Mouse (Mus musculus): ENCODE results near the gene Trim14. TPM values are rescaled to one million over a fixed set of nuclear protein-coding genes. Genes with fewer than 3 reads are reported as not detected.
A peak's percentile ranks its signal among the peaks of the same experiment; 100 is the strongest.

The Trim14 gene
- total and polyA plus RNA-seq, 2 experiments from 2014 or later: 0.75 to 1.8 TPM

DNA sequence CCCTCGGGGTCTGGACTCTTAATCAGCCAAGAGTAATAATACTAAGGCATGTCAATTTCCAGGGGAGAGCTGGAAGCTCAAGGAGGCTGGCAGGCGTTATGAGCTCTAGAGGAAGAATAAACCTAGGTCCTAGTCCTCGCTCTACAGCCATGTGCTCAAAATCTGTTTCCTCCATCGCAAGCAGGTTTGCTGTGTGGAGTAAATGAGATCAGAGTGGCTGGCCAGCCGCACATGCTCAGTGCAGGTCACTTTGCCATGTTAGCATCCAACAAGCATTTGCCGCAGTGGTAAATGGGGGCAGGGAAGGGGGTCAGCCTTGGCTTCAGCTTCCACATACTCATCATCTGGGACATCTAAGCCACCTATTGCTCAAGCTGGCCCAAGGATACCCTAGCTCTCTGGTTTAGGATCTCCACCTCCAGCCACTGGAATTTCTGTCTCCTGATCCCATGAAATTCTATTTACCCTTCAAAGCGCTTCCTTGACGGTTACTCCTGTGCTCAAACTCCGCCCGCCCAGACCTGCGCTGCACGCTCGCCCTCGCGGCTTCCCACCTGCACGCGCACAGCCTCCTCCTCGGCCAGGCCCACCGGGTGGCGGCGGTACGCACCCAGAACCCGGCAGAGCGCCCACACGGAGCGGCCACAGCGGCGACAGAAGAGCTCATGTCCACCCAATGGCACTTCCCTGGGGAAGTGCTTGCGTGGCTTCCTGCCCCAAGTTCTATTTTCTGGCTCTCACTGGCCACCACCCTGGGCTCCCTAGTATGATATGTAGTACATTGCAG lies 1.8 kb downstream of the Trim14 start:
- Histone ChIP-seq H3K27me3 (ENCODE audit: insufficient read depth, low read length) (peaks cover 18% of the 10 kb centered on the region), H3K4me1 (ENCODE audit: insufficient read depth, low read length) (no peaks in the 10 kb centered on the region), H3K27ac (ENCODE audit: low read depth, low read length) (no peak overlapping the region), H3K36me3 (ENCODE audit: insufficient read depth, low read length) (peaks cover 12% of the 10 kb centered on the region), H3K4me3 (ENCODE audit: low read depth, low read length) (peak overlapping the region; percentile 21; the same call in 1 of the 2 replicates), H3K9ac (replicated peaks; ENCODE audit: low read length, poor library complexity, severe bottlenecking) (no peak overlapping the region), H3K4me2 (ENCODE audit: low read depth, low read length, poor library complexity, severe bottlenecking) (peak overlapping the region; percentile 52), H3K9me3 (ENCODE audit: low read length) (no peaks in the 10 kb centered on the region)
- no peak for TF ChIP-seq CTCF (IDR thresholded peaks at IDR 0.05)
- WGBS: 11% methylated on average over 29 of the region's 29 CpGs
- DNase-seq (ENCODE audit: low spot score): peak; percentile 27
- ATAC-seq (ENCODE audit: low FRiP score): 0 out of 2 replicates have a peak, but pooled peaks have one; percentile 7

DNA sequence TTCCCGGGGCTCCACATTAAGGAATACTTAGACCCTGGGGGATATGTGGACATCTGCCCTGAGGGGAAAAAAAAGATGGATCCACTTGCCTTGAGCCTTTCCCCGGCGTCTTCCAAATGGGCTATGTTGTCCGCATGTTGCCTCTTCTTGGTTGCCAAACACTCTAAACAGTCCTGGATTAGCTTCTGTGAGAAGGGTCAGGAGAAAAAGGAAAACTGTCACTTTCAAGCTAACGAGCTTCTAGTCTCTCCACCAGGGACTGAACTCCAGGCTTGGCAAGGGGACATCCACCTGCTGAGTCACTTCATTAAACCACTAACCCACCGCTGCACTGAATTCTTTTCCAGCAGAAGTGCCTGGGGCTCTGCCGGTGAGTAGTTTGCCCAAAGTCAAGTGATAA lies 3.0 kb downstream of the Trim14 start:
- no peak overlapping the region for H3K27ac ChIP-seq (ENCODE audit: low read depth, low read length)
- no peak overlapping the region for H3K4me2 ChIP-seq (ENCODE audit: low read depth, low read length, poor library complexity, severe bottlenecking)
- H3K27me3 ChIP-seq (ENCODE audit: insufficient read depth, low read length): peaks cover 15% of the 10 kb centered on the region
- no peaks in the 10 kb centered on the region for H3K9me3 ChIP-seq (ENCODE audit: low read length)
- no peak for DNase-seq (ENCODE audit: low spot score)
- no peak overlapping the region for H3K9ac ChIP-seq (replicated peaks; ENCODE audit: low read length, poor library complexity, severe bottlenecking)
- no peak for TF ChIP-seq CTCF (IDR thresholded peaks at IDR 0.05)
- 66% methylated on average over 7 of the region's 7 CpGs for WGBS
- H3K36me3 ChIP-seq (ENCODE audit: insufficient read depth, low read length): peaks cover 3% of the 10 kb centered on the region; the same call in 1 of the 2 replicates
- no peaks in the 10 kb centered on the region for H3K4me1 ChIP-seq (ENCODE audit: insufficient read depth, low read length)
- ATAC-seq (ENCODE audit: low FRiP score): no peak
- no peak overlapping the region for H3K4me3 ChIP-seq (ENCODE audit: low read depth, low read length)

DNA sequence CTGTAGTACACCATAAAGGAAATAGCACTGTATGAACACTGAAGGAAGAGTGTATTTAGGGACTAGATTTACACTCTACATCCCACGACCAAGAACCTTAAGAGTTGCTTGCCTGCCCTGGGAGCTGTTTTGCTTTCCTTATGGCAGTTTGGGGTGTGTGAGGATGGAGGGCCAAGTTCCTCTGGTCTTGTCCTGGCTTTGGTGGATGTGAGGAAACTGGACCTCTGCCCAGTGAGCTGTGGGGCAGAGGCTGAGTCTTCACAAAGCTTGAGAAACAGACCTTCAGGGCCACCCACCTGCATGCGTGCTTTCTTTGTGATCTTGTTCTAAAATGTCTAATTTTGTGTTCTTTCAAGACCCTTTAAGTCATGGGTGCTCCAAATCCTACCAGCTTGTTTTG lies 3.4 kb downstream of the Trim14 start:
- Histone ChIP-seq H3K9ac (replicated peaks; ENCODE audit: low read length, poor library complexity, severe bottlenecking) (no peak overlapping the region), H3K9me3 (ENCODE audit: low read length) (no peaks in the 10 kb centered on the region), H3K4me2 (ENCODE audit: low read depth, low read length, poor library complexity, severe bottlenecking) (no peak overlapping the region), H3K27me3 (ENCODE audit: insufficient read depth, low read length) (peaks cover 11% of the 10 kb centered on the region), H3K4me1 (ENCODE audit: insufficient read depth, low read length) (no peaks in the 10 kb centered on the region), H3K27ac (ENCODE audit: low read depth, low read length) (no peak overlapping the region), H3K4me3 (ENCODE audit: low read depth, low read length) (no peak overlapping the region), H3K36me3 (ENCODE audit: insufficient read depth, low read length) (no peaks in the 10 kb centered on the region)
- 79% methylated on average over 2 of the region's 2 CpGs for WGBS
- ATAC-seq (ENCODE audit: low FRiP score) (no peak), DNase-seq (ENCODE audit: low spot score) (no peak)
- TF ChIP-seq CTCF (IDR thresholded peaks at IDR 0.05): no peak

DNA sequence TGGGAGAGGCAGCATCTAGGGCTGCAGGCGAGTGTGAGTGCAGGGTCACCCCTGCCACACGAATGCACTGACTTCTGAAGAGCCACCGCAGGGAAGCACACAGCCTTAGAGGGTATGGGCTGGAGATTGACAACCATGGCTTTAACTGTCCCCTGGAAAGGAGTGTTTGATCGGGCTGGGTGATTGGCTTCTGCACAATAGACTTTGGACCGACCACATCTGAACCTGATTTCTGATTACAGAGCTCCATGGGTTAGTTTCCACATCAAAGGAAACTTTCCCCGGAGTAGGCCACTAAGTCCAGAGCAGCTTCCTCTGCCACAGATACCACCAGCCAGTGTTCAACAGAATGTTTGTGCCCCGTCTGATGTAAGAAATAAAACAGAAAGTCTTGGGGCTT lies 6.2 kb downstream of the Trim14 start:
- ATAC-seq (ENCODE audit: low FRiP score): no peak
- Histone ChIP-seq H3K36me3 (ENCODE audit: insufficient read depth, low read length) (no peaks in the 10 kb centered on the region), H3K27ac (ENCODE audit: low read depth, low read length) (no peak overlapping the region), H3K4me3 (ENCODE audit: low read depth, low read length) (no peak overlapping the region), H3K4me2 (ENCODE audit: low read depth, low read length, poor library complexity, severe bottlenecking) (no peak overlapping the region), H3K27me3 (ENCODE audit: insufficient read depth, low read length) (0 out of 2 replicates have a peak, but pooled peaks cover 5% of the 10 kb centered on the region), H3K9me3 (ENCODE audit: low read length) (no peaks in the 10 kb centered on the region), H3K4me1 (ENCODE audit: insufficient read depth, low read length) (no peaks in the 10 kb centered on the region), H3K9ac (replicated peaks; ENCODE audit: low read length, poor library complexity, severe bottlenecking) (no peak overlapping the region)
- no peak for TF ChIP-seq CTCF (IDR thresholded peaks at IDR 0.05)
- 44% methylated on average over 7 of the region's 7 CpGs for WGBS
- DNase-seq (ENCODE audit: low spot score): no peak

DNA sequence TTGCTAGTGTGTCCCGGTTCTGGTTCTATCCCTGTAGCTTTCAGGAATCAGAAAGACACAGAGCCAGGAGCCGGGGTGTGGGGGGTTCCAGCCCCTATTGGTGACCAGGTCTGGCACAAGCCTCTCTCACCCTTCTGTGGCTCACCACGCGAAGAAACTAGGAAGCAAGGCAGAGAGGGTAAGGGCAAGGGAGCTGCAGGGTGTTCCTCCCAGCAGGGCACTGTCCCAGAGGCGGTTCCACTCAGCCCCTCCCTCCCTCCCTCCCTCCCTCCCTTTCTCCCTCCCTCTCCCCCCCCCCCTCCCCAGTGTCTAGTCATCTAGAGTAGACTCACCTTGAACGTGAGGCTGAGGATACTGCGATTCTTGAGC lies 8.4 kb downstream of the Trim14 start:
- Histone ChIP-seq H3K36me3 (ENCODE audit: insufficient read depth, low read length) (no peaks in the 10 kb centered on the region), H3K4me3 (ENCODE audit: low read depth, low read length) (no peak overlapping the region), H3K4me1 (ENCODE audit: insufficient read depth, low read length) (no peaks in the 10 kb centered on the region), H3K4me2 (ENCODE audit: low read depth, low read length, poor library complexity, severe bottlenecking) (peak overlapping the region; percentile 26; the same call in 1 of the 2 replicates), H3K27ac (ENCODE audit: low read depth, low read length) (no peak overlapping the region), H3K27me3 (ENCODE audit: insufficient read depth, low read length) (no peaks in the 10 kb centered on the region), H3K9ac (replicated peaks; ENCODE audit: low read length, poor library complexity, severe bottlenecking) (no peak overlapping the region), H3K9me3 (ENCODE audit: low read length) (no peaks in the 10 kb centered on the region)
- ATAC-seq (ENCODE audit: low FRiP score) (no peak), DNase-seq (ENCODE audit: low spot score) (no peak)
- 16% methylated on average over 6 of the region's 7 CpGs for WGBS
- TF ChIP-seq CTCF (IDR thresholded peaks at IDR 0.05): no peak

DNA sequence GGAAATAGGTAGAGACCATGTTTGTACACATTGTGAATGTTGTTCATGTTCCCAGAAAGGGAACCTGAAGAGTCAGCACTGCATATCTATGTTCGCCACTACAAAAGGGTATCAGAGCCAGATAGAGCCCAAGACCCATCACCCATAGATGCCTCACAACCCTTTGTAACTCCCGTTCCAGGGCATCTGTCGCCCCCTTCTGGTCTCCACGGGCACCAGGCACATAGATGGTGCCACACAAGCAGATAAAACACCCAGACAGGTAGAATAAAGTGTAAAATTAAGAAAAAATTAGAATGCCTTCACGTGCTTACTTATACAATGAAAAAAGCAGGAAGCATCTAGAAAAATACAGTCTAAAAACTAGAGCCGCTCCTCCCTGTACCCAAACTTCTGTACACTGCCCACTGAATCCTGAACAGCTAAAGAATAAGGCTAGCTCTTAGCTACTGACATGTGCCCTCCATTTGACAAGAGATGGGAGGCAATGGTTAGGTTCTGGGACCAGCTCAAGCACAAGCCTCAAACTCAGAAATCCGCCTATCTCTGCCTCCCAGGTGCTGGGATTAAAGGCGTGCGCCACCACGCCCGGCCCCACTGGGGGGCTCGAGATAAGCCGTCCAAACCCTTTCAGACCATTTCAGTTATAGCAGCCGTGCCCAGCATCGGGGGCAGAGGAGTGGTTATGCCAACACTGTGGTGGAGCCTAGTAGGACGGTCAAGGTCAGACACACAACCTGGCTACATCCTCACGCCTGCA lies 9.0 kb downstream of the Trim14 start:
- Histone ChIP-seq H3K27me3 (ENCODE audit: insufficient read depth, low read length) (no peaks in the 10 kb centered on the region), H3K4me3 (ENCODE audit: low read depth, low read length) (no peak overlapping the region), H3K4me1 (ENCODE audit: insufficient read depth, low read length) (no peaks in the 10 kb centered on the region), H3K4me2 (ENCODE audit: low read depth, low read length, poor library complexity, severe bottlenecking) (peak overlapping the region; percentile 26; the same call in 1 of the 2 replicates), H3K9me3 (ENCODE audit: low read length) (no peaks in the 10 kb centered on the region), H3K36me3 (ENCODE audit: insufficient read depth, low read length) (no peaks in the 10 kb centered on the region), H3K27ac (ENCODE audit: low read depth, low read length) (no peak overlapping the region), H3K9ac (replicated peaks; ENCODE audit: low read length, poor library complexity, severe bottlenecking) (no peak overlapping the region)
- ATAC-seq (ENCODE audit: low FRiP score) (no peak), DNase-seq (ENCODE audit: low spot score) (no peak)
- WGBS: 32% methylated on average over 17 of the region's 17 CpGs
- peak; percentile 38 for TF ChIP-seq CTCF (IDR thresholded peaks at IDR 0.05)

Data from midbrain, postnatal 0 days (tissue).